Comparison of ENCODE assay signal across 7 mouse cellular contexts in genomic region chr1:162664826-162665475, GRCm38 (mm10). TPM values are rescaled to one million over a fixed set of nuclear protein-coding genes. Genes with fewer than 3 reads are reported as not detected.
DNase-seq lines count a peak whose midpoint lies in the region; ATAC-seq lines count a peak whose summit lies in the region.

No protein-coding gene starts in this region.

- peak; percentile 70 to 91 for DNase-seq in adrenal gland, adult (ENCODE audit: inconsistent age in 2 of 2, low spot score in 1 of 2)
- peak; percentile 94 for DNase-seq in embryo, embryonic 10 days (ENCODE audit: low spot score)
- peak; percentile 66 for DNase-seq in gastrocnemius, postnatal 10 days
- DNase-seq in left cerebral cortex, adult 9 months (ENCODE audit: low spot score in 2 of 2): peak; percentile 26 to 79
- peak; percentile 52 for DNase-seq in right cerebral cortex, postnatal 25 days

- ATAC-seq in inflammation-experienced regulatory T-cells, adult 6 months: peak; percentile 76
- peak; percentile 97 for ATAC-seq in megakaryocyte progenitor cell, adult 5-6 weeks (replicated peaks; ENCODE audit: poor library complexity)

RNA-seq across cellular contexts. Expression of gene Myocos, which starts 6.9 kb away (rescaled TPM):
- total RNA-seq in gastrocnemius, postnatal 10 days (2021): not detected
- not detected for polyA plus RNA-seq in inflammation-experienced regulatory T-cells, adult 6 months (2017; shearing (Covaris generic))
- total RNA-seq in megakaryocyte progenitor cell, adult 5-6 weeks (2015): not detected in 2 replicates
- not detected in 2 replicates for total RNA-seq in megakaryocyte progenitor cell, adult 5-6 weeks (2017)

RNA-seq across cellular contexts. Expression of gene Myoc, which starts 26.0 kb away (rescaled TPM):
- total RNA-seq in gastrocnemius, postnatal 10 days (2021): 10 to 100 TPM; 15.2 to 16.8 TPM
- not detected for polyA plus RNA-seq in inflammation-experienced regulatory T-cells, adult 6 months (2017; shearing (Covaris generic))
- total RNA-seq in megakaryocyte progenitor cell, adult 5-6 weeks (2015): not detected in 2 replicates
- not detected in 2 replicates for total RNA-seq in megakaryocyte progenitor cell, adult 5-6 weeks (2017)

Comparison
In these comparisons a context has a peak if more than half of its experiments do, and no peak if none do; other contexts are left out.
1. Peak in every context shown above with its lines: DNase-seq and ATAC-seq.
2. RNA of gene Myoc, which starts 26.0 kb away (total RNA-seq): 15.2 to 16.8 TPM in gastrocnemius, postnatal 10 days; not detected in megakaryocyte progenitor cell, adult 5-6 weeks; every median in the first group is over 10 times any median in the second.